Comparison of ENCODE assay signal across 29 mouse cellular contexts in the genomic region with DNA sequence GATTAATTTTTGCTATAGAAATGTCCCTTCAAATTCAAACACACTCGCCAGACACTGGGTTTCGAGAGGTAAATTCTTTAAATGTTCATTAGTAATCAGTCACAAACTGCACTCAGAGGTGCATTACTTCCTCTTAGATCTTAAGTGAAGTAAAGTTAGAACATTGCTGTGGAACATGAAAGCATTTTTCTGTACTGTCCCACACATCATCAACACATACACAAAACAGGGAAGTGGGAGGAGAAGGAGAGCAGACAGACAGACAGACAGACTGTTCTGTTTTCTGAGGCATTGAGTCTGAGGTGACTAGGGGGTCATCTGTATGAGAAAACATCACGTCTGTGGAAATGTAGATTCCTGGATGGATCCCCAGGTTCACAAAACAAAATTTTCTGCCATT.
"Had no signal": no experiment of that assay in that cellular context is flagged by ENCODE, and none has a peak within 500 bp of the region (broad histone marks: within the 10 kb centered on the region; RNA-seq: fewer than 3 reads in every experiment).

No protein-coding gene starts in this region.

- H3K27ac ChIP-seq: embryonic facial prominence, embryonic 10.5 days; embryonic facial prominence, embryonic 12.5 days; embryonic facial prominence, embryonic 13.5 days; embryonic facial prominence, embryonic 15.5 days; forebrain, embryonic 10.5 days; forebrain, embryonic 12.5 days; forebrain, embryonic 13.5 days; forebrain, embryonic 15.5 days; gastrocnemius, adult 2 months had no signal

- H3K9me3 ChIP-seq: embryonic facial prominence, embryonic 10.5 days; embryonic facial prominence, embryonic 12.5 days; embryonic facial prominence, embryonic 13.5 days; embryonic facial prominence, embryonic 15.5 days; forebrain, embryonic 10.5 days; forebrain, embryonic 12.5 days; forebrain, embryonic 13.5 days; forebrain, embryonic 15.5 days had no signal

- H3K4me2 ChIP-seq: embryonic facial prominence, embryonic 12.5 days; embryonic facial prominence, embryonic 13.5 days; embryonic facial prominence, embryonic 15.5 days; forebrain, embryonic 12.5 days; forebrain, embryonic 13.5 days; forebrain, embryonic 15.5 days had no signal

- DNase-seq: cerebellum, adult 18-20 months; cerebellum, adult 2 months; cerebellum, adult 8-10 months; cerebellum, adult 9-10 months; cerebellum, adult 9-11 months; cerebellum, postnatal 10 days; cerebellum, postnatal 14 days; cerebellum, postnatal 25 days; cerebellum, postnatal 36 days; embryo, embryonic 11 days; forebrain, postnatal 0 days; gastrocnemius, adult 2 months; gastrocnemius, postnatal 10 days; gastrocnemius, postnatal 14 days; gastrocnemius, postnatal 25 days; gastrocnemius, postnatal 36 days; heart, adult 11 months; heart, adult 18-20 months had no signal

- H3K4me3 ChIP-seq: embryonic facial prominence, embryonic 10.5 days; embryonic facial prominence, embryonic 12.5 days; embryonic facial prominence, embryonic 13.5 days; embryonic facial prominence, embryonic 15.5 days; erythroblast, embryonic 14.5 days; forebrain, embryonic 10.5 days; forebrain, embryonic 12.5 days; forebrain, embryonic 13.5 days; forebrain, embryonic 15.5 days; gastrocnemius, adult 2 months had no signal

- ATAC-seq: forebrain, embryonic 13.5 days; forebrain, embryonic 14.5 days; forebrain, embryonic 15.5 days; forebrain, embryonic 16.5 days; forebrain, postnatal 0 days had no signal

- H3K27me3 ChIP-seq: embryonic facial prominence, embryonic 12.5 days; embryonic facial prominence, embryonic 13.5 days; embryonic facial prominence, embryonic 15.5 days; forebrain, embryonic 12.5 days; forebrain, embryonic 13.5 days; forebrain, embryonic 15.5 days had no signal

- H3K36me3 ChIP-seq: embryonic facial prominence, embryonic 10.5 days; embryonic facial prominence, embryonic 12.5 days; embryonic facial prominence, embryonic 13.5 days; embryonic facial prominence, embryonic 15.5 days; forebrain, embryonic 10.5 days; forebrain, embryonic 12.5 days; forebrain, embryonic 15.5 days had no signal

- H3K9ac ChIP-seq: embryonic facial prominence, embryonic 12.5 days; embryonic facial prominence, embryonic 13.5 days; embryonic facial prominence, embryonic 15.5 days; forebrain, embryonic 12.5 days; forebrain, embryonic 13.5 days; forebrain, embryonic 15.5 days; forebrain, postnatal 0 days had no signal

- H3K4me1 ChIP-seq: embryonic facial prominence, embryonic 10.5 days; embryonic facial prominence, embryonic 12.5 days; embryonic facial prominence, embryonic 13.5 days; embryonic facial prominence, embryonic 15.5 days; forebrain, embryonic 10.5 days; forebrain, embryonic 12.5 days; forebrain, embryonic 13.5 days; forebrain, embryonic 15.5 days had no signal
